ENCODE assay signal across 12 mouse cellular contexts in the genomic region with DNA sequence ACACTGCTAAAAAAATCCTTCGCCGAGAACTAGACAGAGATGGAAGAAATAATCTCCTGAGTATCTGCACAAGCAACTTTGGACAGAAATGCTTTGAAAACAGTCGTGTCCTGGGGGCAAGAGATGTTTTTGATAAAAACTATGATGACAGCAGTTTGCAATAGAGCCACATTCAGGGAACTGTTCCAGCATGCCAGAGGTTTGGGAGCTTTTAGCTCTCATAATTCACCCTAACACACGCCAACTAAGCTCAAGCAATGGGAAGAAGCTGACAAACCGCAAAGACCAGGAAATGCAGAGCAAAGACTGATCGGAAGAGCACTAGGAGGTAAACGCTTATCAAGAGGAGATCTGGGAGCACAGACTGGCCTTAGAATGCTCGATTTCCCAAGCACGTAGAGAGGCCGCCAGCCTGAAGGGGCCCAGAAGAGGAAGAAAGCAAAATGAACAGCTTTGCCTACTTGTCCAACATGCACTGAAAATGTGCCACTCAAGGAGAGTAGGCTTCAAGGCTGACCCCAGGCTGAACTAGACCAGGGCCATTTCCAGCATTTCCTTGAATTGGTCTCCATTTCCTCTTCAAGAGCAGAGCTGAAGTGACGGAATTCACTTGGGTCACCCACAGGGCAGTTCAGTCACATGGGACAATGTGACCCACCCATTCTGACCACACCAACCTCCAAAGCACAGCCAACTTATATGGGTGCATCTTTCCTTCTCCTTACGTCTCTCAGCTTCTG.
DNase-seq lines count a peak whose midpoint lies in the region; ATAC-seq lines count a peak whose summit lies in the region.
"Had no signal": no experiment of that assay in that cellular context is flagged by ENCODE, and none has a peak within 500 bp of the region (broad histone marks: within the 10 kb centered on the region; RNA-seq: fewer than 3 reads in every experiment).

No protein-coding gene starts in this region.

- H3K4me2 ChIP-seq in heart, embryonic 11.5 days = no peak overlapping the region
- H3K4me2 ChIP-seq: intestine, embryonic 15.5 days had no signal

- 63% methylated on average over 12 of the region's 12 CpGs for WGBS in heart, embryonic 11.5 days (ENCODE audit: insufficient replicate concordance)

- no peak for ATAC-seq in heart, embryonic 11.5 days (replicated peaks; ENCODE audit: insufficient number of reproducible peaks, low FRiP score, low TSS enrichment)
- no peak for ATAC-seq in granulocyte monocyte progenitor cell, adult 5-6 weeks (replicated peaks; ENCODE audit: poor library complexity, severe bottlenecking)
- ATAC-seq in cerebellum, adult (ENCODE audit: insufficient number of reproducible peaks, low FRiP score, low TSS enrichment) = no peak
- no peak for ATAC-seq in megakaryocyte-erythroid progenitor cell, adult 5-6 weeks (replicated peaks; ENCODE audit: low FRiP score, low TSS enrichment, poor library complexity, severe bottlenecking)
- ATAC-seq: intestine, embryonic 15.5 days had no signal

- no peak overlapping the region for H3K9ac ChIP-seq in heart, embryonic 11.5 days (ENCODE audit: low read depth, low read length)
- H3K9ac ChIP-seq: intestine, embryonic 15.5 days had no signal

- no peaks in the 10 kb centered on the region for H3K36me3 ChIP-seq in heart, embryonic 11.5 days (ENCODE audit: control insufficient read depth, insufficient read depth, low read length)
- H3K36me3 ChIP-seq: intestine, embryonic 15.5 days had no signal

- H3K9me3 ChIP-seq in heart, embryonic 11.5 days (replicated peaks; ENCODE audit: control insufficient read depth, low read length) = no peaks in the 10 kb centered on the region
- H3K9me3 ChIP-seq: intestine, embryonic 15.5 days had no signal

- no peak overlapping the region for H3K4me3 ChIP-seq in heart, embryonic 11.5 days (ENCODE audit: low read depth, low read length)
- H3K4me3 ChIP-seq: intestine, embryonic 15.5 days had no signal

- H3K4me1 ChIP-seq in heart, embryonic 11.5 days (ENCODE audit: control insufficient read depth, insufficient read depth, low read length) = peaks cover 9% of the 10 kb centered on the region
- H3K4me1 ChIP-seq: intestine, embryonic 15.5 days had no signal

- H3K27ac ChIP-seq in heart, embryonic 11.5 days (ENCODE audit: low read depth, low read length) = no peak overlapping the region
- H3K27ac ChIP-seq: intestine, embryonic 15.5 days had no signal

- peak; percentile 32 for DNase-seq in heart, adult 8-10 months (ENCODE audit: low spot score)
- DNase-seq in gonadal fat pad, adult 2 months (ENCODE audit: low read depth) = peak; percentile 77
- DNase-seq in kidney, postnatal 25 days = peak; percentile 49 to 78
- DNase-seq in lung, postnatal 4 days = peak; percentile 37 to 46
- DNase-seq: gastrocnemius, postnatal 25 days; left cerebral cortex, postnatal 4 days; thymus, adult 18-20 months had no signal

- H3K27me3 ChIP-seq in heart, embryonic 11.5 days (ENCODE audit: control insufficient read depth, insufficient read depth, low read length) = no peaks in the 10 kb centered on the region
- H3K27me3 ChIP-seq: intestine, embryonic 15.5 days had no signal
